11 mouse cellular contexts compared by ENCODE assay signal in genomic region chr1:170975751-170976161, GRCm38 (mm10). TPM values are rescaled to one million over a fixed set of nuclear protein-coding genes. Genes with fewer than 3 reads are reported as not detected.
DNase-seq lines count a peak whose midpoint lies in the region; ATAC-seq and TF ChIP-seq lines count a peak whose summit lies in the region.
"Had no signal": no experiment of that assay in that cellular context is flagged by ENCODE, and none has a peak within 500 bp of the region (broad histone marks: within the 10 kb centered on the region; RNA-seq: fewer than 3 reads in every experiment).

No protein-coding gene starts in this region.

- ATAC-seq in granulocyte monocyte progenitor cell, adult 5-6 weeks (replicated peaks; ENCODE audit: poor library complexity, severe bottlenecking), result peak; percentile 58
- ATAC-seq in liver, embryonic 16.5 days (ENCODE audit: low read depth), result no peak
- no peak for ATAC-seq in erythroid progenitor cell, adult 5-6 weeks (replicated peaks; ENCODE audit: low FRiP score, poor library complexity, severe bottlenecking)
- ATAC-seq in forebrain, embryonic 14.5 days, result no peak

- no peak for TF ChIP-seq CTCF in layer of hippocampus, adult 2 months (conservative IDR thresholded peaks at IDR 0.05)

- no peaks in the 10 kb centered on the region for H3K4me1 ChIP-seq in liver, embryonic 16.5 days (ENCODE audit: control insufficient read depth, low read depth, low read length)
- H3K4me1 ChIP-seq in forebrain, embryonic 14.5 days (ENCODE audit: control insufficient read depth, insufficient read depth, low read length), result no peaks in the 10 kb centered on the region
- H3K4me1 ChIP-seq: limb, embryonic 15.5 days had no signal

- H3K36me3 ChIP-seq in liver, embryonic 16.5 days (ENCODE audit: control insufficient read depth, insufficient read depth), result no peaks in the 10 kb centered on the region
- no peaks in the 10 kb centered on the region for H3K36me3 ChIP-seq in forebrain, embryonic 14.5 days (ENCODE audit: control insufficient read depth, insufficient read depth, low read length)
- H3K36me3 ChIP-seq: limb, embryonic 15.5 days had no signal

- 18% methylated on average over 7 of the region's 7 CpGs for WGBS in liver, embryonic 16.5 days (ENCODE audit: insufficient replicate concordance)
- 80% methylated on average over 7 of the region's 7 CpGs for WGBS in forebrain, embryonic 14.5 days

- no peaks in the 10 kb centered on the region for H3K9me3 ChIP-seq in liver, embryonic 16.5 days (replicated peaks; ENCODE audit: control insufficient read depth, low read length)
- no peaks in the 10 kb centered on the region for H3K9me3 ChIP-seq in forebrain, embryonic 14.5 days (replicated peaks; ENCODE audit: control insufficient read depth, low read length)
- H3K9me3 ChIP-seq: limb, embryonic 15.5 days had no signal

- no peak overlapping the region for H3K9ac ChIP-seq in liver, embryonic 16.5 days (ENCODE audit: low read depth, low read length)
- no peak overlapping the region for H3K9ac ChIP-seq in forebrain, embryonic 14.5 days (ENCODE audit: low read length)
- H3K9ac ChIP-seq: limb, embryonic 15.5 days had no signal

- no peaks in the 10 kb centered on the region for H3K27me3 ChIP-seq in liver, embryonic 16.5 days (ENCODE audit: control insufficient read depth, insufficient read depth, low read depth, low read length)
- no peaks in the 10 kb centered on the region for H3K27me3 ChIP-seq in forebrain, embryonic 14.5 days (replicated peaks; ENCODE audit: control insufficient read depth, insufficient read depth, low read length)
- H3K27me3 ChIP-seq: limb, embryonic 15.5 days had no signal

- peak overlapping the region; percentile 18; the same call in 1 of the 2 replicates for H3K4me3 ChIP-seq in layer of hippocampus, adult 2 months
- H3K4me3 ChIP-seq in liver, embryonic 16.5 days (ENCODE audit: low read depth, low read length), result peak overlapping the region; percentile 38
- no peak overlapping the region for H3K4me3 ChIP-seq in forebrain, embryonic 14.5 days (ENCODE audit: low read depth, low read length)
- H3K4me3 ChIP-seq: limb, embryonic 15.5 days had no signal

- H3K4me2 ChIP-seq in liver, embryonic 16.5 days (ENCODE audit: low read depth, low read length), result 0 out of 2 replicates have a peak overlapping the region, but pooled peaks have one; percentile 27
- no peak overlapping the region for H3K4me2 ChIP-seq in forebrain, embryonic 14.5 days (ENCODE audit: low read length)
- H3K4me2 ChIP-seq: limb, embryonic 15.5 days had no signal

- 0 out of 2 replicates have a peak overlapping the region, but pooled peaks have one; percentile 7 for H3K27ac ChIP-seq in layer of hippocampus, adult 2 months
- H3K27ac ChIP-seq in liver, embryonic 16.5 days (ENCODE audit: low read length), result peak overlapping the region; percentile 33
- H3K27ac ChIP-seq in forebrain, embryonic 14.5 days (ENCODE audit: low read depth, low read length), result no peak overlapping the region
- H3K27ac ChIP-seq: limb, embryonic 15.5 days had no signal

- no peak for DNase-seq in layer of hippocampus, adult 2 months (ENCODE audit: low spot score in 2 of 2)
- no peak for DNase-seq in layer of hippocampus, postnatal 36 days
- peak; percentile 74 to 79 for DNase-seq in B cell, adult 2 months
- no peak for DNase-seq in retina, embryonic 14.5 days (ENCODE audit: low spot score)
- DNase-seq in forebrain, embryonic 14.5 days (ENCODE audit: low spot score), result no peak

RNA-seq across cellular contexts. Expression of gene Fcgr2b, which starts 0.6 kb away (rescaled TPM):
- 1 to 10 TPM; 2.7 to 4.4 TPM for total RNA-seq in layer of hippocampus, adult 2 months (2021)
- total RNA-seq in layer of hippocampus, postnatal 36 days (2021), result 1 to 10 TPM; 4.5 to 4.6 TPM
- total RNA-seq in granulocyte monocyte progenitor cell, adult 5-6 weeks (2014; fragmentation: Nextera tagmentation), result 106 and 115 TPM in 2 replicates
- total RNA-seq in granulocyte monocyte progenitor cell, adult 5-6 weeks (2017), result 106 and 143 TPM in 2 replicates
- 6.1 and 6.7 TPM in 2 replicates for polyA plus RNA-seq in liver, embryonic 16.5 days (2015; fragmentation: Nextera tagmentation; extraction: Ambion mirVana)
- 29.2 and 34.8 TPM in 2 replicates for total RNA-seq in erythroid progenitor cell, adult 5-6 weeks (2015; ENCODE audit: low replicate concordance)
- 5.0 and 32.1 TPM in 2 replicates for total RNA-seq in erythroid progenitor cell, adult 5-6 weeks (2017; ENCODE audit: low replicate concordance)
- polyA plus RNA-seq in forebrain, embryonic 14.5 days (2014; fragmentation: Nextera tagmentation; extraction: Ambion mirVana), result 0.52 and 1.5 TPM in 2 replicates

RNA-seq across cellular contexts. Expression of gene Fcgr4, which starts 43.0 kb away (rescaled TPM):
- total RNA-seq in layer of hippocampus, adult 2 months (2021), result not detected
- under 1 TPM in 1 of 2 experiments, not detected in 1; 0.30 TPM for total RNA-seq in layer of hippocampus, postnatal 36 days (2021)
- total RNA-seq in granulocyte monocyte progenitor cell, adult 5-6 weeks (2014; fragmentation: Nextera tagmentation), result 0.58 and 2.9 TPM in 2 replicates
- total RNA-seq in granulocyte monocyte progenitor cell, adult 5-6 weeks (2017), result 3.1 and 3.5 TPM in 2 replicates
- polyA plus RNA-seq in liver, embryonic 16.5 days (2015; fragmentation: Nextera tagmentation; extraction: Ambion mirVana), result 4.1 and 4.3 TPM in 2 replicates
- total RNA-seq in erythroid progenitor cell, adult 5-6 weeks (2015; ENCODE audit: low replicate concordance), result 12.2 and 20.2 TPM in 2 replicates
- total RNA-seq in erythroid progenitor cell, adult 5-6 weeks (2017; ENCODE audit: low replicate concordance), result 7.3 and 7.6 TPM in 2 replicates
- polyA plus RNA-seq in forebrain, embryonic 14.5 days (2014; fragmentation: Nextera tagmentation; extraction: Ambion mirVana), result 0.41 and 0.50 TPM in 2 replicates
- polyA plus RNA-seq: neural tube, embryonic 14.5 days had no signal

RNA-seq across cellular contexts. Expression of gene Fcrla, which starts 48.4 kb away (rescaled TPM):
- not detected for total RNA-seq in layer of hippocampus, adult 2 months (2021)
- total RNA-seq in layer of hippocampus, postnatal 36 days (2021), result not detected
- not detected in 2 replicates for total RNA-seq in granulocyte monocyte progenitor cell, adult 5-6 weeks (2014; fragmentation: Nextera tagmentation)
- not detected in 2 replicates for total RNA-seq in granulocyte monocyte progenitor cell, adult 5-6 weeks (2017)
- 0.67 and 1.3 TPM in 2 replicates for polyA plus RNA-seq in liver, embryonic 16.5 days (2015; fragmentation: Nextera tagmentation; extraction: Ambion mirVana)
- 51.9 and 53.7 TPM in 2 replicates for total RNA-seq in erythroid progenitor cell, adult 5-6 weeks (2015; ENCODE audit: low replicate concordance)
- 27.0 and 28.4 TPM in 2 replicates for total RNA-seq in erythroid progenitor cell, adult 5-6 weeks (2017; ENCODE audit: low replicate concordance)
- not detected in 2 replicates for polyA plus RNA-seq in forebrain, embryonic 14.5 days (2014; fragmentation: Nextera tagmentation; extraction: Ambion mirVana)
- polyA plus RNA-seq: intestine, embryonic 14.5 days; neural tube, embryonic 14.5 days had no signal

Comparison
In these comparisons a context has a peak if more than half of its experiments do, and no peak if none do; other contexts are left out.
1. DNase-seq: peak in B cell, adult 2 months (2 of 2); none in layer of hippocampus, adult 2 months (0 of 2), layer of hippocampus, postnatal 36 days (0 of 2), retina, embryonic 14.5 days (single experiment) and forebrain, embryonic 14.5 days (single experiment).
2. RNA of gene Fcrla, which starts 48.4 kb away (total RNA-seq): 27.0 to 53.7 TPM in erythroid progenitor cell, adult 5-6 weeks; not detected in layer of hippocampus, adult 2 months, not detected in layer of hippocampus, postnatal 36 days and not detected in granulocyte monocyte progenitor cell, adult 5-6 weeks; every median in the first group is over 10 times any median in the second.